Mouse (Mus musculus) CD4-positive naive resting alpha-beta T cell, adult 57 days (primary cell): ENCODE data around the gene Rims3. TPM values are rescaled to one million over a fixed set of nuclear protein-coding genes. Genes with fewer than 3 reads are reported as not detected.

Source experiments
- total RNA-seq: library from RNA; stranded (reverse); gene quantifications from one replicate; pipeline ENCODE4 v1.2.4, GENCODE M21; 2023

Gene Rims3
- 3.8 TPM for total RNA-seq

GRCm38 (mm10) chr4:120854588-120855319 is at the start of gene Rims3:
TSS of gene Rims3 (plus strand) at chr4:120854816.

GRCm38 (mm10) chr4:120831472-120831871 is 23.1 kb upstream of the Rims3 start, which contains the start of gene Nfyc:
TSS of gene Nfyc (minus strand) at chr4:120831572.

GRCm38 (mm10) chr4:120924554-120925299 is 70.1 kb downstream of the Rims3 start, which contains the start of gene Exo5:
TSS of gene Exo5 (minus strand) at chr4:120925017.

Other genes starting within 250 kb of the Rims3 start
- gene Cited4, start 188.2 kb upstream of the Rims3 start, total RNA-seq, result 0.95 TPM
- not detected for gene Kcnq4, start 106.2 kb upstream of the Rims3 start, total RNA-seq
- gene Nfyc, start 23.2 kb upstream of the Rims3 start, total RNA-seq, result 107 TPM
- gene Exo5, start 70.2 kb downstream of the Rims3 start, total RNA-seq, result 9.3 TPM
- gene Zfp69, start 96.9 kb downstream of the Rims3 start, total RNA-seq, result 5.3 TPM
- gene Smap2, start 162.4 kb downstream of the Rims3 start, total RNA-seq, result 160 TPM
- not detected for gene Col9a2, start 184.6 kb downstream of the Rims3 start, total RNA-seq
- 27.5 TPM for gene Zmpste24, start 243.4 kb downstream of the Rims3 start, total RNA-seq